Mouse (Mus musculus): ENCODE data around the gene Serpina11. TPM values are rescaled to one million over a fixed set of nuclear protein-coding genes. Genes with fewer than 3 reads are reported as not detected.

Gene Serpina11
- polyA plus RNA-seq, 1 experiment from 2014 or later, result not detected

DNA sequence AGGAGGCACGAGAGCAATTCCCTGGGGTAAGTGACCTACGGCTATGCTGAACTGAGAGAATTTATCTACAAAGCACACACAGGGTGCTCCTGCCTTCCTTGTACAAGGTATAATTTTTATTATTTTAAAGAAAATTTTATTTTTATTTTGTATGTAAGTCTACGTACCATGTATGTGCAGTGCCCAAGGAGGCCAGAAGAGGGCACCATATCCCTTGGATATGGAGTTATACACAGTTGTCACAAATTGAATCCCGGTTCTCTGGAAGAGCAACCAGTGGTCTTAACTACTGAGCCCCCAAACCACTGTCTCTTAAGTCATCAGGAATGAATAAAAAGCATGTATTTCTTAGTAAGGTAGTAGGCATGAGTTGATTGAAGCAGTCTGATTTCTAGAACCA lies 4.8 kb downstream of the Serpina11 start:
- WGBS, result 70% methylated on average over 4 of the region's 4 CpGs
- Histone ChIP-seq H3K9ac (ENCODE audit: low read length) (no peak overlapping the region), H3K4me1 (ENCODE audit: control insufficient read depth, insufficient read depth, low read length) (no peaks in the 10 kb centered on the region), H3K36me3 (ENCODE audit: control insufficient read depth, insufficient read depth, low read length) (no peaks in the 10 kb centered on the region), H3K27ac (replicated peaks; ENCODE audit: low read depth, low read length) (no peak overlapping the region), H3K4me2 (ENCODE audit: low read depth, severe bottlenecking) (no peak overlapping the region), H3K27me3 (ENCODE audit: control insufficient read depth, insufficient read depth, low read length) (no peaks in the 10 kb centered on the region), H3K4me3 (ENCODE audit: low read depth, low read length) (no peak overlapping the region), H3K9me3 (ENCODE audit: control insufficient read depth, low read length) (no peaks in the 10 kb centered on the region)
- DNase-seq (ENCODE audit: low spot score) (peak; percentile 72), ATAC-seq (ENCODE audit: insufficient number of reproducible peaks, low FRiP score, low TSS enrichment, low read depth) (no peak)

DNA sequence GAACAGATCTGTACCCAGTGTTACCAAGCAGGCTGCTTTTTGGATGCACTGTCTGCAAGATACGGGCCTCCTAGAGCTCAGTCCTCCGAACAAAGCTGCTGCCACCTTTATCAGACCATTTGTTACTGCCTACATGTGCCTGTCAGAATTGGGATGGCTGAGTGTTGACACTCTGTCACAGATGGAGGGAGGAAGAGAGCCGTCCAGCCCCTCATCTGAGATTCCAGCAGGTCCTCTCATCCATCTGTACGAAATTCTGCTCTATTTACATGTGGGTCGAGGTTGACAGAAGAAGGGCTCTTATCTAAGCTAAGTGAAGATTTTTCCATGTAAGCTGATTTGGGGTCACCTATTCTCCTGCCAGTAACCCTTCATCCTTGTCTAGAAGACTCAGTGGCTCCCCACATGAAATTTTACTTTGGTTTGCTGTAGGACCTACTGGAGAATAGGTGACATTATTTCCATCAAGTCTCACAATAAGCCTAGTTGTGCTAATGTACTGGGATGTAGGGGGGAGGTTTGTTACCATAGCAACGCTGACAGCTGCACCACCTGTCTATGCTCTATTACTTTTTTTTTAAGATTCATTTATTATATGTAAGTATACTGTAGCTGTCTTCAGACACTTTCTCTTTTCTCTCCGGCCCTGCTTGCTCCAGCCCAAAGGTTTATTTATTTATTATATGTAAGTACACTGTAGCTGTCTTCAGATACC lies 8.0 kb downstream of the Serpina11 start:
- no peak for ATAC-seq (ENCODE audit: insufficient number of reproducible peaks, low FRiP score, low TSS enrichment, low read depth)
- Histone ChIP-seq H3K4me2 (ENCODE audit: low read depth, severe bottlenecking) (no peak overlapping the region), H3K27ac (replicated peaks; ENCODE audit: low read depth, low read length) (no peak overlapping the region), H3K4me3 (ENCODE audit: low read depth, low read length) (no peak overlapping the region), H3K27me3 (ENCODE audit: control insufficient read depth, insufficient read depth, low read length) (no peaks in the 10 kb centered on the region), H3K9ac (ENCODE audit: low read length) (no peak overlapping the region), H3K9me3 (ENCODE audit: control insufficient read depth, low read length) (no peaks in the 10 kb centered on the region), H3K4me1 (ENCODE audit: control insufficient read depth, insufficient read depth, low read length) (no peaks in the 10 kb centered on the region), H3K36me3 (ENCODE audit: control insufficient read depth, insufficient read depth, low read length) (no peaks in the 10 kb centered on the region)
- 75% methylated on average over 7 of the region's 7 CpGs for WGBS
- DNase-seq (ENCODE audit: low spot score), result no peak

DNA sequence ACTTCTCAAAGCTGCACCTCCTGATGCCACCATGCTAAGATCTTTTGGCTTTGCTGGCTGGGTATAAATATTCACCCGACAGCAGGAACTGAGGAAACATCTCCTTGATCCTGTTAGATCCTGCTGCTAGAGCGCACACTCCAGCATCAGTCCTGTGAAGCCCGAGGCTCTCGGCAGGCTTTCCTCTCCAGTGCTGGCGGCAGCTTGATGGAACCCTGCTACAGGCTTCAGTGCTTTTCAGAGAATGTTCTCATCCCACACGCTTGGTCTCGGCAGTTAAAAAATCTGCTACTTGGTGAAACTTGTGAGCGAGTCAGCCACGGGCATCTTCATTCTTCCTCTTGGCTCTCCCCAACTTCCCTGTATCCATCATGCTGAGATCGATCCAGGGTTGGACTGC lies 11.5 kb downstream of the Serpina11 start:
- H3K4me2 ChIP-seq (ENCODE audit: low read depth, severe bottlenecking), result no peak overlapping the region
- H3K36me3 ChIP-seq (ENCODE audit: control insufficient read depth, insufficient read depth, low read length), result no peaks in the 10 kb centered on the region
- DNase-seq (ENCODE audit: low spot score) (no peak), ATAC-seq (ENCODE audit: insufficient number of reproducible peaks, low FRiP score, low TSS enrichment, low read depth) (no peak)
- no peak overlapping the region for H3K9ac ChIP-seq (ENCODE audit: low read length)
- no peak overlapping the region for H3K27ac ChIP-seq (replicated peaks; ENCODE audit: low read depth, low read length)
- no peak overlapping the region for H3K4me3 ChIP-seq (ENCODE audit: low read depth, low read length)
- H3K4me1 ChIP-seq (ENCODE audit: control insufficient read depth, insufficient read depth, low read length), result no peaks in the 10 kb centered on the region
- H3K27me3 ChIP-seq (ENCODE audit: control insufficient read depth, insufficient read depth, low read length), result no peaks in the 10 kb centered on the region
- no peaks in the 10 kb centered on the region for H3K9me3 ChIP-seq (ENCODE audit: control insufficient read depth, low read length)
- 80% methylated on average over 10 of the region's 10 CpGs for WGBS

DNA sequence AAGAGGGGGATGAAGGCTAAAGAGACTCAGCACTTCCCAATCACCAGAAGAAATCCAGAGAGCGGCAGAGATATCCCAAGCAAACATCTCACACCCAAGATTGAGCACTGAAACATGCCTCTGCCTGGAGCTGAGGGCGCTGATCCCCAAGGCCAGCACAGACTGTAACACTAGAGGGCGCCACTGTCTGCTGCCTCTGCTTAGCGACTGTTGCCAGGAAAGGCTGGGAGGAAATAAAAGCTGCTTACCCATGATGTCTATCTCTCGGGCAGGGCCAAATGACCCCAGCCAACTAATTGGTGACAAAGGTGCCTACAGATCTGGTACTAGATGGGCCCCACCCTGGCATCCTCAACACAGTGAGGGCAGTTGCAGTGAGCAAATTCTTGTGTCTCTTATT lies 11.9 kb downstream of the Serpina11 start:
- no peaks in the 10 kb centered on the region for H3K36me3 ChIP-seq (ENCODE audit: control insufficient read depth, insufficient read depth, low read length)
- ATAC-seq (ENCODE audit: insufficient number of reproducible peaks, low FRiP score, low TSS enrichment, low read depth), result no peak
- no peak overlapping the region for H3K9ac ChIP-seq (ENCODE audit: low read length)
- DNase-seq (ENCODE audit: low spot score), result peak; percentile 58
- no peak overlapping the region for H3K4me3 ChIP-seq (ENCODE audit: low read depth, low read length)
- 36% methylated on average over 5 of the region's 5 CpGs for WGBS
- H3K27ac ChIP-seq (replicated peaks; ENCODE audit: low read depth, low read length), result no peak overlapping the region
- H3K4me2 ChIP-seq (ENCODE audit: low read depth, severe bottlenecking), result no peak overlapping the region
- no peaks in the 10 kb centered on the region for H3K27me3 ChIP-seq (ENCODE audit: control insufficient read depth, insufficient read depth, low read length)
- no peaks in the 10 kb centered on the region for H3K9me3 ChIP-seq (ENCODE audit: control insufficient read depth, low read length)
- H3K4me1 ChIP-seq (ENCODE audit: control insufficient read depth, insufficient read depth, low read length), result no peaks in the 10 kb centered on the region

DNA sequence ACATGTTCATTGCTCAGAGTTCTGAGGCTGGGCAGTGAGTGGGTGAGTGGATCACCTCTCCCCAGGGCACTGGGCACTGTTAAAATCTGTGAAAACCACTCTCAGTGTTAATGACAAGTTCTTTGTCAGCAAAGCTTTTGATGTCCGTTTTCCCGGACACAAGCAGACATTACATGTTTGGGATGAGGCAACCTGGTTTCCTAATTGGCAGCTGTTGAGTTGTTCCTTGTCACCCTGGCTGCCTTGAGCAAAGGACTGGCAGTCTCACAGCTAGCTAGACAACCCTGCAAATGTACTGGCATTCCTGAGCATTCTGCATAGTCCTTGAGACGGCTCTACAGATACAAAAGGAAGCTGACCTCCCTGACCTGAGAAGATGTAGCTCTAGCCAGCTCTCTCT lies 12.7 kb downstream of the Serpina11 start:
- Histone ChIP-seq H3K27ac (replicated peaks; ENCODE audit: low read depth, low read length) (no peak overlapping the region), H3K9ac (ENCODE audit: low read length) (no peak overlapping the region), H3K4me2 (ENCODE audit: low read depth, severe bottlenecking) (no peak overlapping the region), H3K4me3 (ENCODE audit: low read depth, low read length) (no peak overlapping the region), H3K4me1 (ENCODE audit: control insufficient read depth, insufficient read depth, low read length) (no peaks in the 10 kb centered on the region), H3K36me3 (ENCODE audit: control insufficient read depth, insufficient read depth, low read length) (no peaks in the 10 kb centered on the region), H3K27me3 (ENCODE audit: control insufficient read depth, insufficient read depth, low read length) (no peaks in the 10 kb centered on the region), H3K9me3 (ENCODE audit: control insufficient read depth, low read length) (no peaks in the 10 kb centered on the region)
- DNase-seq (ENCODE audit: low spot score) (no peak), ATAC-seq (ENCODE audit: insufficient number of reproducible peaks, low FRiP score, low TSS enrichment, low read depth) (no peak)
- WGBS, result 79% methylated on average over 3 of the region's 3 CpGs

DNA sequence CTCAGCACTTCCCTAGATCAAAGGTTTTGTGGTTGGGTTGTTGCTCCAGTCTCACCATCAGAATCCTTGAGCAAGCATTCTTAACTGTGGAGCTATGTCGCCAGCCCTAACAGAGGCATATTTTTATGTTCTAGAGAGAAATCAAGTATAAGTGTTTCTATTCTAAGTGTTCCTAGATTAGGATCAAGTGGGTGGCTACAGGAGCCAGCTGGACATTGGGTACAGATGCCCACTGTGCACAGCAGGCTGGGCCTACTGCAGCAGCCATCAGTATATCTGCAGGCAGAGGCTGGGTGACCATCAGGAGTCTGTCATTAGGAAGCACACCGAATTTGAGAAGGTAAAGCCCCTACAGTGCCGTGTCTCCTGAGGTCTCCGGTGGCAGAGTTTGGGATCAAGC lies 18.7 kb downstream of the Serpina11 start:
- H3K9me3 ChIP-seq (ENCODE audit: control insufficient read depth, low read length), result no peaks in the 10 kb centered on the region
- no peaks in the 10 kb centered on the region for H3K4me1 ChIP-seq (ENCODE audit: control insufficient read depth, insufficient read depth, low read length)
- no peak overlapping the region for H3K9ac ChIP-seq (ENCODE audit: low read length)
- H3K4me2 ChIP-seq (ENCODE audit: low read depth, severe bottlenecking), result no peak overlapping the region
- no peaks in the 10 kb centered on the region for H3K27me3 ChIP-seq (ENCODE audit: control insufficient read depth, insufficient read depth, low read length)
- no peaks in the 10 kb centered on the region for H3K36me3 ChIP-seq (ENCODE audit: control insufficient read depth, insufficient read depth, low read length)
- 83% methylated on average over 4 of the region's 4 CpGs for WGBS
- ATAC-seq (ENCODE audit: insufficient number of reproducible peaks, low FRiP score, low TSS enrichment, low read depth), result no peak
- H3K27ac ChIP-seq (replicated peaks; ENCODE audit: low read depth, low read length), result no peak overlapping the region
- H3K4me3 ChIP-seq (ENCODE audit: low read depth, low read length), result no peak overlapping the region
- DNase-seq (ENCODE audit: low spot score), result no peak

DNA sequence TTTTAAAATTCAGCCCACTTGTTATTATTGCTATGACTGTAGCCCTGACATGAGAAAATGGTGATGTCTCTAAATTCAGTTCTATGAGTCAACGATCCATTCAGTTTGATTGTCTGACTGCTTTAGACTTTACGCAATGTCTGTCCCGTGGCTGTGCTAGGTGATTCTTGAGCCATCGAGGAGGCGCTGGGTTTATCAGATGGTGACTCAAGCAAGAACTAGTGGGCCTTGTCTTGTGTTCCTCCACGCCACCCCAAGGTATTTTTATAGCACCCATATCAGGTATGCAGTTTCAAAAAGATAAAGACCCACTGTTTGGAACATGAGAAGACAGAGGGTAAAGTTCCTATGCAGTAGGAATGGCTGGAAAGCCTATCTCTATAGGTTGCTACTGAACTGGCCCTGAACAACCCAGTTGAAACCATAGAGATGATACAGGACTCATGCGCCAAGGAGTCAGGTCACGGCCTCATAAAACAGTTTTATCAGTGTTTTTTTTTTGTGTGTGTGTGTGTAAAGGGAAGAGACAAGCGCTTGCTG lies 20.1 kb downstream of the Serpina11 start:
- H3K36me3 ChIP-seq (ENCODE audit: control insufficient read depth, insufficient read depth, low read length), result no peaks in the 10 kb centered on the region
- 89% methylated on average over 9 of the region's 9 CpGs for WGBS
- ATAC-seq (ENCODE audit: insufficient number of reproducible peaks, low FRiP score, low TSS enrichment, low read depth) (no peak), DNase-seq (ENCODE audit: low spot score) (no peak)
- no peaks in the 10 kb centered on the region for H3K4me1 ChIP-seq (ENCODE audit: control insufficient read depth, insufficient read depth, low read length)
- H3K9ac ChIP-seq (ENCODE audit: low read length), result no peak overlapping the region
- H3K9me3 ChIP-seq (ENCODE audit: control insufficient read depth, low read length), result no peaks in the 10 kb centered on the region
- H3K27ac ChIP-seq (replicated peaks; ENCODE audit: low read depth, low read length), result no peak overlapping the region
- H3K4me3 ChIP-seq (ENCODE audit: low read depth, low read length), result no peak overlapping the region
- H3K27me3 ChIP-seq (ENCODE audit: control insufficient read depth, insufficient read depth, low read length), result no peaks in the 10 kb centered on the region
- H3K4me2 ChIP-seq (ENCODE audit: low read depth, severe bottlenecking), result no peak overlapping the region

DNA sequence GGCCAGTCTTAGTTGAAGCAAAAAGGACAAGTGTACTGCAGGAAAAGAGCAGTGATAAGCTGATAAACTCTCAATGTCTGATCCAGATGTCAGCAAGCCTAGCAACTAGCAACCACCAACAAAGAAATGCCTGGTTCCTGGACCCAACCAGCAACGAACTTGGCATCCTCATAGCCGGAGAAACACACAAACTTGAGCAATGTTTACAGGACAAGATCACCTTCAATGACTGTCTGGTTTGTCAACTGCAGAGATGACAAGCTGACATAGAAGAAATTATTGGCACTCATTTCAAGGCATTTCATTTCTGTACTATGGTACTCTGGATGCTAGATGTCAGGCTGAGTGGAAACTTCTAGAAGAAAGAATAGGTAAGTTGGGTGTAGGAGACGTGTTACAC lies 23.0 kb downstream of the Serpina11 start:
- no peak for DNase-seq (ENCODE audit: low spot score)
- 75% methylated on average over 3 of the region's 3 CpGs for WGBS
- no peaks in the 10 kb centered on the region for H3K4me1 ChIP-seq (ENCODE audit: control insufficient read depth, insufficient read depth, low read length)
- H3K36me3 ChIP-seq (ENCODE audit: control insufficient read depth, insufficient read depth, low read length), result no peaks in the 10 kb centered on the region
- H3K4me3 ChIP-seq (ENCODE audit: low read depth, low read length), result no peak overlapping the region
- H3K9me3 ChIP-seq (ENCODE audit: control insufficient read depth, low read length), result no peaks in the 10 kb centered on the region
- no peaks in the 10 kb centered on the region for H3K27me3 ChIP-seq (ENCODE audit: control insufficient read depth, insufficient read depth, low read length)
- H3K27ac ChIP-seq (replicated peaks; ENCODE audit: low read depth, low read length), result no peak overlapping the region
- no peak for ATAC-seq (ENCODE audit: insufficient number of reproducible peaks, low FRiP score, low TSS enrichment, low read depth)
- no peak overlapping the region for H3K9ac ChIP-seq (ENCODE audit: low read length)
- no peak overlapping the region for H3K4me2 ChIP-seq (ENCODE audit: low read depth, severe bottlenecking)

DNA sequence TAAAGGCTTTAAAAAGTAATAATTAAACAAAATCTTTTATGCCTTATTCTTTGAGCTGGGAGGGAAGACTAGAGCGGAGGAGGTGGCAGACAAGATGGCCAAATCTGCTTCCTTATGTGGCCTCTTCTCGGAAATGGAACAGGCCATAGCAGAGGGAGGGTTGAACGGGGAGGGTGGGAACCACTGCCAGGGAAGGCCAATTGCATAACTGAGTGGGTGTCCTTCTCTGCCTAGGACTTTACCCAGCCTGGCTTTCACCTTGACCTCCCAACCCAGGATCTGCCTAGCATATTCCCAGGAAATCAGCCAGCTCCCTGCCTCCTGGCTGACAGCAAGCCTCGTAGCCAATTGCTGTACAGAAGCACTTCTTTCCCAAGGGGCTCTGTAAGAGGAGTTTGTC lies 26.5 kb downstream of the Serpina11 start:
- Histone ChIP-seq H3K4me3 (ENCODE audit: low read depth, low read length) (no peak overlapping the region), H3K27ac (replicated peaks; ENCODE audit: low read depth, low read length) (no peak overlapping the region), H3K9ac (ENCODE audit: low read length) (no peak overlapping the region), H3K36me3 (ENCODE audit: control insufficient read depth, insufficient read depth, low read length) (no peaks in the 10 kb centered on the region), H3K27me3 (ENCODE audit: control insufficient read depth, insufficient read depth, low read length) (no peaks in the 10 kb centered on the region), H3K4me2 (ENCODE audit: low read depth, severe bottlenecking) (no peak overlapping the region), H3K9me3 (ENCODE audit: control insufficient read depth, low read length) (no peaks in the 10 kb centered on the region), H3K4me1 (ENCODE audit: control insufficient read depth, insufficient read depth, low read length) (no peaks in the 10 kb centered on the region)
- WGBS, result 90% methylated on average over 4 of the region's 4 CpGs
- ATAC-seq (ENCODE audit: insufficient number of reproducible peaks, low FRiP score, low TSS enrichment, low read depth) (no peak), DNase-seq (ENCODE audit: low spot score) (no peak)

Data from limb, embryonic 11.5 days (tissue).